Mouse (Mus musculus): ENCODE measurements around the gene Iglon5.

DNA sequence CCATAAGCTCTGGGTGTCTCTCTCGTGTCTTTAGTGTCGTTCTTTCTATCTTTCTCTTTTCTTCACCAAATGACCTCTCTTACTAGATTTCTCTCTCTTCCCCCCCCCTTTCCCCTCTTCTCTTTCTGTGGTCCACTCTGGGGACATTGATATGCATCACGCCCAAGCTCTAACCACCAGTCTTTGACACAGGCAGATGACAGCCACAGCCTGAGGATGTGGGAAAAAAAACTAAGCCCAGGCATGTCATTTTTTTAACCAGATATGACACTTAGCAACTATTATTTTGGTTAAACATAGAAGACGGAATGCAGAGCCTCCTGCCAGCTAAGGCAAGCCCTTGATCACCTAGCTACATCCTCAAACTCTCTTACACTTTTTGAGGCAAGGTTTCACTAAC is 51.3 kb downstream of the Iglon5 start:
- TF ChIP-seq CTCF (IDR thresholded peaks at IDR 0.05; ENCODE audit: insufficient read depth, low read depth, low read length): no peak
- TF ChIP-seq POLR2A (IDR thresholded peaks at IDR 0.05; ENCODE audit: insufficient read depth, low read depth, low read length): no peak
